Mouse (Mus musculus): ENCODE data around the gene Abhd16a. TPM values are rescaled to one million over a fixed set of nuclear protein-coding genes. Genes with fewer than 3 reads are reported as not detected.

The Abhd16a gene
- polyA plus RNA-seq, 1 experiment from 2014 or later: 113 TPM

GRCm38 (mm10) chr17:35094475-35095365 is 5.7 kb downstream of the Abhd16a start:
- Histone ChIP-seq H3K4me3 (ENCODE audit: low read length) (no peak overlapping the region), H3K27ac (ENCODE audit: low read depth, low read length) (no peak overlapping the region), H3K36me3 (ENCODE audit: control insufficient read depth, insufficient read depth, low read length) (peaks cover 37% of the 10 kb centered on the region), H3K4me1 (ENCODE audit: control insufficient read depth, insufficient read depth, low read depth, low read length) (peaks cover 8% of the 10 kb centered on the region), H3K9me3 (ENCODE audit: control insufficient read depth, low read length) (no peaks in the 10 kb centered on the region), H3K9ac (ENCODE audit: low read depth, low read length) (no peak overlapping the region), H3K27me3 (replicated peaks; ENCODE audit: control insufficient read depth, insufficient read depth, low read length) (no peaks in the 10 kb centered on the region), H3K4me2 (ENCODE audit: low read length) (no peak overlapping the region)
- 94% methylated on average over 15 of the region's 15 CpGs for WGBS
- ATAC-seq: no peak

- Histone ChIP-seq H3K27me3 (replicated peaks; ENCODE audit: control insufficient read depth, insufficient read depth, low read length) (no peaks in the 10 kb centered on the region), H3K4me3 (ENCODE audit: low read length) (no peak overlapping the region), H3K27ac (ENCODE audit: low read depth, low read length) (no peak overlapping the region), H3K4me1 (ENCODE audit: control insufficient read depth, insufficient read depth, low read depth, low read length) (no peaks in the 10 kb centered on the region), H3K36me3 (ENCODE audit: control insufficient read depth, insufficient read depth, low read length) (peaks cover 52% of the 10 kb centered on the region), H3K4me2 (ENCODE audit: low read length) (no peak overlapping the region), H3K9me3 (ENCODE audit: control insufficient read depth, low read length) (no peaks in the 10 kb centered on the region), H3K9ac (ENCODE audit: low read depth, low read length) (no peak overlapping the region)
- 86% methylated on average over 11 of the region's 12 CpGs for WGBS
- ATAC-seq: no peak
Measured at GRCm38 (mm10) chr17:35096597-35096996, 7.5 kb downstream of the Abhd16a start.

- no peak for ATAC-seq
- H3K27ac ChIP-seq (ENCODE audit: low read depth, low read length): no peak overlapping the region
- no peaks in the 10 kb centered on the region for H3K9me3 ChIP-seq (ENCODE audit: control insufficient read depth, low read length)
- H3K4me3 ChIP-seq (ENCODE audit: low read length): no peak overlapping the region
- H3K4me2 ChIP-seq (ENCODE audit: low read length): no peak overlapping the region
- H3K9ac ChIP-seq (ENCODE audit: low read depth, low read length): no peak overlapping the region
- 76% methylated on average over 12 of the region's 12 CpGs for WGBS
- H3K4me1 ChIP-seq (ENCODE audit: control insufficient read depth, insufficient read depth, low read depth, low read length): no peaks in the 10 kb centered on the region
- H3K36me3 ChIP-seq (ENCODE audit: control insufficient read depth, insufficient read depth, low read length): peaks cover 55% of the 10 kb centered on the region
- H3K27me3 ChIP-seq (replicated peaks; ENCODE audit: control insufficient read depth, insufficient read depth, low read length): no peaks in the 10 kb centered on the region
Measured at GRCm38 (mm10) chr17:35097164-35097655, 8.1 kb downstream of the Abhd16a start.

- Histone ChIP-seq H3K9me3 (ENCODE audit: control insufficient read depth, low read length) (no peaks in the 10 kb centered on the region), H3K36me3 (ENCODE audit: control insufficient read depth, insufficient read depth, low read length) (peaks cover 50% of the 10 kb centered on the region), H3K27ac (ENCODE audit: low read depth, low read length) (no peak overlapping the region), H3K9ac (ENCODE audit: low read depth, low read length) (no peak overlapping the region), H3K4me1 (ENCODE audit: control insufficient read depth, insufficient read depth, low read depth, low read length) (no peaks in the 10 kb centered on the region), H3K27me3 (replicated peaks; ENCODE audit: control insufficient read depth, insufficient read depth, low read length) (no peaks in the 10 kb centered on the region), H3K4me2 (ENCODE audit: low read length) (no peak overlapping the region), H3K4me3 (ENCODE audit: low read length) (no peak overlapping the region)
- 74% methylated on average over 10 of the region's 10 CpGs for WGBS
- 0 out of 2 replicates have a peak, but pooled peaks have one; percentile 18 for ATAC-seq
Measured at GRCm38 (mm10) chr17:35100196-35100765, 11.2 kb downstream of the Abhd16a start.

- ATAC-seq: no peak
- Histone ChIP-seq H3K4me2 (ENCODE audit: low read length) (no peak overlapping the region), H3K4me1 (ENCODE audit: control insufficient read depth, insufficient read depth, low read depth, low read length) (peaks cover 2% of the 10 kb centered on the region), H3K36me3 (ENCODE audit: control insufficient read depth, insufficient read depth, low read length) (peaks cover 50% of the 10 kb centered on the region), H3K27ac (ENCODE audit: low read depth, low read length) (no peak overlapping the region), H3K9ac (ENCODE audit: low read depth, low read length) (no peak overlapping the region), H3K27me3 (replicated peaks; ENCODE audit: control insufficient read depth, insufficient read depth, low read length) (no peaks in the 10 kb centered on the region), H3K4me3 (ENCODE audit: low read length) (no peak overlapping the region), H3K9me3 (ENCODE audit: control insufficient read depth, low read length) (no peaks in the 10 kb centered on the region)
- WGBS: 88% methylated on average over 11 of the region's 11 CpGs
Measured at GRCm38 (mm10) chr17:35101161-35101560, 12.1 kb downstream of the Abhd16a start.

GRCm38 (mm10) chr17:35102299-35102698 is 13.2 kb downstream of the Abhd16a start:
- ATAC-seq: no peak
- Histone ChIP-seq H3K27ac (ENCODE audit: low read depth, low read length) (no peak overlapping the region), H3K9me3 (ENCODE audit: control insufficient read depth, low read length) (no peaks in the 10 kb centered on the region), H3K9ac (ENCODE audit: low read depth, low read length) (no peak overlapping the region), H3K4me2 (ENCODE audit: low read length) (no peak overlapping the region), H3K4me3 (ENCODE audit: low read length) (no peak overlapping the region), H3K27me3 (replicated peaks; ENCODE audit: control insufficient read depth, insufficient read depth, low read length) (no peaks in the 10 kb centered on the region), H3K4me1 (ENCODE audit: control insufficient read depth, insufficient read depth, low read depth, low read length) (peaks cover 3% of the 10 kb centered on the region), H3K36me3 (ENCODE audit: control insufficient read depth, insufficient read depth, low read length) (peaks cover 45% of the 10 kb centered on the region)
- WGBS: 71% methylated on average over 8 of the region's 8 CpGs

GRCm38 (mm10) chr17:35103221-35103690 is 14.2 kb downstream of the Abhd16a start:
- Histone ChIP-seq H3K27ac (ENCODE audit: low read depth, low read length) (no peak overlapping the region), H3K4me1 (ENCODE audit: control insufficient read depth, insufficient read depth, low read depth, low read length) (peaks cover 3% of the 10 kb centered on the region), H3K36me3 (ENCODE audit: control insufficient read depth, insufficient read depth, low read length) (peaks cover 44% of the 10 kb centered on the region), H3K9me3 (ENCODE audit: control insufficient read depth, low read length) (no peaks in the 10 kb centered on the region), H3K4me2 (ENCODE audit: low read length) (no peak overlapping the region), H3K9ac (ENCODE audit: low read depth, low read length) (no peak overlapping the region), H3K27me3 (replicated peaks; ENCODE audit: control insufficient read depth, insufficient read depth, low read length) (no peaks in the 10 kb centered on the region), H3K4me3 (ENCODE audit: low read length) (no peak overlapping the region)
- WGBS: 70% methylated on average over 6 of the region's 6 CpGs
- no peak for ATAC-seq

- H3K4me3 ChIP-seq (ENCODE audit: low read length): no peak overlapping the region
- no peak for ATAC-seq
- H3K27ac ChIP-seq (ENCODE audit: low read depth, low read length): no peak overlapping the region
- 93% methylated on average over 7 of the region's 7 CpGs for WGBS
- no peaks in the 10 kb centered on the region for H3K27me3 ChIP-seq (replicated peaks; ENCODE audit: control insufficient read depth, insufficient read depth, low read length)
- no peak overlapping the region for H3K4me2 ChIP-seq (ENCODE audit: low read length)
- no peaks in the 10 kb centered on the region for H3K9me3 ChIP-seq (ENCODE audit: control insufficient read depth, low read length)
- H3K4me1 ChIP-seq (ENCODE audit: control insufficient read depth, insufficient read depth, low read depth, low read length): peaks cover 3% of the 10 kb centered on the region
- no peak overlapping the region for H3K9ac ChIP-seq (ENCODE audit: low read depth, low read length)
- H3K36me3 ChIP-seq (ENCODE audit: control insufficient read depth, insufficient read depth, low read length): peaks cover 38% of the 10 kb centered on the region
Measured at GRCm38 (mm10) chr17:35104079-35104478, 15.0 kb downstream of the Abhd16a start.

GRCm38 (mm10) chr17:35104754-35105153 is 15.7 kb downstream of the Abhd16a start:
- no peak overlapping the region for H3K4me2 ChIP-seq (ENCODE audit: low read length)
- no peak overlapping the region for H3K27ac ChIP-seq (ENCODE audit: low read depth, low read length)
- H3K9me3 ChIP-seq (ENCODE audit: control insufficient read depth, low read length): no peaks in the 10 kb centered on the region
- H3K9ac ChIP-seq (ENCODE audit: low read depth, low read length): no peak overlapping the region
- no peaks in the 10 kb centered on the region for H3K27me3 ChIP-seq (replicated peaks; ENCODE audit: control insufficient read depth, insufficient read depth, low read length)
- no peak overlapping the region for H3K4me3 ChIP-seq (ENCODE audit: low read length)
- no peak for ATAC-seq
- 77% methylated on average over 6 of the region's 6 CpGs for WGBS
- H3K4me1 ChIP-seq (ENCODE audit: control insufficient read depth, insufficient read depth, low read depth, low read length): peaks cover 3% of the 10 kb centered on the region
- H3K36me3 ChIP-seq (ENCODE audit: control insufficient read depth, insufficient read depth, low read length): peaks cover 37% of the 10 kb centered on the region

Data from hindbrain, embryonic 16.5 days (tissue).